Mouse (Mus musculus) yolk sac, embryonic 10.5 days (tissue): ENCODE results near the gene Tpgs1.
"Not testable (repeated sequence)": the region's sequence is repeated elsewhere in the genome, so short reads cannot be mapped to it uniquely, and the experiment has no call there.

Source experiments
- DNase-seq: peaks from one replicate; pipeline ENCODE4 v3.0.0-alpha.2; 2017; ENCODE audit warnings: low spot score

Gene Tpgs1

GRCm38 (mm10) chr10:79691986-79692548 is 22.9 kb downstream of the Tpgs1 start:
- DNase-seq = no peak

GRCm38 (mm10) chr10:79693580-79694378 is 24.6 kb downstream of the Tpgs1 start:
- no peak for DNase-seq

DNA sequence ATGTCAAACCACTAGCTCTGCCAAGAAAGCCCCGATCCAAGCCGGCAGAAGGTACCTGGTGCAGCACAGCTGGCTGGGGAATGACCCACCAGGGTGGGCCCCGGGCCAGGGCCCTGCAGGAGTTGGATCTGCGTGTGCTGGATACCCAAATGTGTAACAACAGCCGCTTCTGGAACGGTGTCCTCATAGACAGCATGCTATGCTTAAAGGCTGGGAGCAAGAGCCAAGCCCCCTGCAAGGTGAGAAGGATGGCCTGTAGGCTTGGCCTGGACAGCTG is 25.1 kb downstream of the Tpgs1 start:
- no peak for DNase-seq

DNA sequence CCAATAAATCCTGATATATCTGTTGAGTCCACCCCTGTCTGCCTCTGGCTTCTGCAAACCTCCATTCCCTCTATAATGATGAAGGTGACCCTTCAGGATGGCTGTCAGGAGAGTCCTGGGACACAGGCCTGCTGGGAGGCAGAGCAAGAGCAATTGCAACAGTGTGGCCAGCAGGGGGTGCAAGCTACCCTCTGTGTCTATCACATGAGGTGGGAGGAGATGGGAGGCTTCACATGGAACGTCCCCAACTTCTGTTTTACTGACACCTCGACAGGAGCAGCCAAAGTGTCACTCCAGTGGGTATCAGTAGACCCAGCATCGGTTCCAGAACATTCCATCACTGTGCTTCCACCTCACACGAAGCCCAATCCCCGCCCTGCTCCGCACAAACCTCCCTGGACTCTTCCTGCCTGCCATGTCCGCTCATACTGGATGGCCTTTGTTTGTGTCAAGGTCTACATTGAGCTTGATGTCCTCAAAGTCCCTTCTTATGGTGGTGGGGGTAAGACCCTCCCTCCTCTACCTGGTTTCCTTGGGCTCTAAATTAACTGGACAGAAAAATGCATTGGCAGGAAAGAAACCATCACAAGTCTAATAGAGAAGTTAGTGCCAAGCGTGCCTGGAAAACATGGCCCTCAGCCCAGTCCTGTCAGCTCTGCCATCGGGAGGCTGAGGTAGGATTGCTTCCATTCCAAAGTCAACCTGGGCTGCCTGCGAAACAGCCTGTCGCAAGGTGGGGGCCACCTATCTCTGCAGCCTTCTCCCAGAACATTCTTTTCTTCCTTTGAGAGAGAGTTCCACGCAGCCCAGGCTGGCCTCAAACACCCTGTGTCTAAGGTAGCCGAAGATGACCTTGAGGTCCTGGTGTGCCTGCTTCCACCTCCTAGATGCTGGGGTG is 26.3 kb downstream of the Tpgs1 start:
- peak; percentile 55 for DNase-seq

DNA sequence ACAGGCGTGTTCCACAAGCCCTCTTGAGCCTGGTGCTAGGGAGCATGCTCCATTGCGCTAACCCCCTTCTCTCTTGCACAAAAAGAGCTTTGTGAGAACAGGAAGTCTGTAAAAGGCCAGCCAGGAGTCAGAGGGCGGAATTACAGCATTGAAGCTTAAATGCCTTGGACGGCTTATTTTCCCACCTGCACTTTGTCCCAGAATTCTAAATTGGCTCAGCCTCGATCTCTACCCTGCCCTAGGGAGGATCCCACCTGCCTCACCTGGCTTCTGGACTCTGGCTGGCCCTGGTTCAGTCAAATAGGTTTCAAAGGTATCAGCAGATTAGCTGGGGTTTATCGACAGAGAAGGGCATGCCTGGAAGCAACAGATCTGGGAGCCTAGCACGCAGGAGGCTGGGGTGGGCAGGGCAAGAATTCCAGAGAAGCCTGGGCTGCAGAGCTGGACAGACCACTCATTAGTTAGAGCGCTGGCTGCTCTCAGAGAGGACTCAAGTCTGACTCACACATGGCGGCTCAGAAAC is 27.0 kb downstream of the Tpgs1 start:
- DNase-seq = peak; percentile 56

- no peak for DNase-seq
Measured at GRCm38 (mm10) chr10:79697916-79698315, 28.7 kb downstream of the Tpgs1 start.

- DNase-seq = no peak
Measured at GRCm38 (mm10) chr10:79698459-79698858, 29.3 kb downstream of the Tpgs1 start.

GRCm38 (mm10) chr10:79700676-79701075 is 31.5 kb downstream of the Tpgs1 start:
- no peak for DNase-seq

DNA sequence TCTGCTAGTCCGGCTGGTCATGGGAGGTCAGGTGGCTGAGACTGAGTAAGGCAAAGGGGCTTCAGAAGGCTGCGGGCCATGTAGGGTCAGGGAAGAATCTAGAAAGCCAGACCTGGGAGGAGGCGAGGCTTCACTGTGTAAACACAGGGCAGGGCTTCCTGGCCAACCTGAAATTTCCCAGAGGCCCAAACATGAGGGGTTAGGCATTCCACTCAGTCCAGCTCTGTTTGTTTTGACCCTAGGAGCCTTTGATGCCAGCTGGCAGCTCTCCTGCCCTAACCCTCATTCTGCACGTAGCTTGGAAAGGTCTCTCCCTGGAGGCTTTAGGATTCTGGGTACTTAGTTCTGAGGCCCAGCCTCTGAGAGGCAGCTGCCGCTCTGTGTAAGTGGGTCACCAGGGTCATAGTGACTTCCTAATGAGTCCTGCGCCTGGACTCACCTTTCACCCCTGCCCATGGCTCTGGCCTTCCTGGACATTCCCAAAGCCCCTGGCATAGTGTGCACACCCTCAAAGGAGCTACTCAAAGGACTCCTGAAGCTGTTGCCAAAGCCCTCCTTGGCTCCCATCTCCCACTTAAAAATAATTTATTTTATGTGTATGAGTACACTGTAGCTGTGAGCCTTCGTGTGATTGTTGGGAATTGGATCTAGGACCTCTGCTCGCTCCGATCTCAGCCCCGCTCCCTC is 32.4 kb downstream of the Tpgs1 start:
- DNase-seq = peak; percentile 75

GRCm38 (mm10) chr10:79702970-79703369 is 33.8 kb downstream of the Tpgs1 start:
- not testable (repeated sequence) for DNase-seq

GRCm38 (mm10) chr10:79703541-79703940 is 34.4 kb downstream of the Tpgs1 start:
- DNase-seq = no peak

DNA sequence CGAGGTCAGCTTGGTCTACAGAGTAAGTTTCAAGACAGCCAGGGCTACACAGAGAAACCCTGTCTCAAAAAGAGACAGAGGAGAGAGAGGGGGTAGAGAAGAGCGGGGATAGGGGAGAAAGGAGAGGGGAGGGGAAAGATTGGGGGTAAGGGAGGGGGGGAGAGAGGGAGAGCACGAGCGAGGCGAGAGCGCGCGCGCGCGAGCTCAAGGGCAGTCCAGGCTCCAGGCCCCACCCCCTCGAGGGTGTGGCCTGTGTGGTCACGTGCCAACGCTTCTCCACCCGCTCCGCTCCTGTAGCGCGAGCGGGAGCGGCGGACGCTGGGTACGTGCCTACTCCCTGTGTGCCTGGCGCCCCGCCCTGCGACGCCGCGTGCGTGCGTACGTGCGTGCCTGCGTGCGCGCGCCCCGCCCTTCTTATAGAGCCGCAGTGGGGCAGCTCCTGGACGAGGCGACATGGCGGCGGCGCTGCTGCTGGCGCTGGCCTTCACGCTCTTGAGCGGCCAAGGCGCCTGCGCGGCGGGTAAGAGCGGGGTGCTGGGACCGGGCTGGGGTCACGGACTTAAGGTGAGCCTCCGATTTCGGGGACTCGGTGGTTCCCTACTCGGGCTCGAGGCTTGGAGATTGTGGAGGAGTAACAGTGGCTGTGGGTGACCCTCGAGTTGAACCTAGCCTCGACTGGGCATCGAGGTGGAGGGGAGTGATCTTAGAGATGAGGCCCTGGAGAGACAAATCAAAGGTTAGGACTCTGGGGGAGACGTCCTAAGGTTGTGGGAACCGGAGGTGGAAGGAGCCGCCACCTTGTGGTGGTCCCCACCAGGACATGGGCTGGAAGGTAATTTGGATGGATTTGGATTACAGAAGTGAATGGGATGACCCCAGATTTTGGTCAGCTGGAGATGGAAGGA is 35.1 kb downstream of the Tpgs1 start, which contains the start of gene Bsg:
TSS of gene Bsg (plus strand) at position 427 of the 905 bp plus-strand sequence.
- peak; percentile 97 for DNase-seq

- DNase-seq = no peak
Measured at GRCm38 (mm10) chr10:79704970-79705360, 35.8 kb downstream of the Tpgs1 start.

GRCm38 (mm10) chr10:79705951-79706350 is 36.8 kb downstream of the Tpgs1 start:
- no peak for DNase-seq

- DNase-seq = no peak
Measured at GRCm38 (mm10) chr10:79706406-79707094, 37.4 kb downstream of the Tpgs1 start.

DNA sequence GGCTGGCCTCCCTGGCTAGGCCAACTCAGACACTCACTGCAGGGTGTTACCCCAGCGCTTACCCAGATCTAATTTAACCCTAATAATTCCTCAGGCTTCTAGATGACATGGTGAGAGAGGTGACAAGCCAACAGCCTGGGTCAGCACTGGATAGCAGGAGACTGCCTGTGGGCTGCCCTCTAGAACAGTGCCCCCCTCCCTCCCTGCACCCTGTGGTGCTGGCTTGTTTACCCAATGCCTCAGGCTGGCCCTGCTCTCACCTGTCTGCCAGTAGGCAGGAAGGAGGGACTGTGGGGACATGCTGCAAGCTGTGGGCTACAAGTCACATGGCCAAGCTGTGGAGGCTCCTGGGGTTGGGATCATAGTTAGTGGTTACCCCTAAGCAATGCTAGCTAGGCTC is 38.0 kb downstream of the Tpgs1 start:
- no peak for DNase-seq

DNA sequence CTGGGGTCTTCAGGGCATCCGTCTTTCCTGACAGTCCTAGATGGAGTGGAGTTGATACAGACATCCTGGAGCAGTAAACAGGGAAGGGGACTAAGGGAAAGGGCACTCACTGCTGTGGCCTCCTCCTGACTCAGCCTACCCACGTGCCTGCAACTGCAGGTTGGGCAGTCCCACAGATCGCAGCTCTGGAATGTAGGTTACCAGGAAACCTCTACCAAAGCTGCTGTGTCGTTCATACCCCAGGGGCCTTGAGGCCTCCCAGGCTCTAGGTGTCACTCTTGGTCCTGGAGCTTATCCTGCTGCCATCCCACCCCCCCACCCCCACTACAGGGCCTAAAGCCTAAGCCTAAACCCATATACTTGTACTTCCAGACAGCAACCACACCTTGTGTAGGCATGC is 38.6 kb downstream of the Tpgs1 start:
- DNase-seq = no peak

DNA sequence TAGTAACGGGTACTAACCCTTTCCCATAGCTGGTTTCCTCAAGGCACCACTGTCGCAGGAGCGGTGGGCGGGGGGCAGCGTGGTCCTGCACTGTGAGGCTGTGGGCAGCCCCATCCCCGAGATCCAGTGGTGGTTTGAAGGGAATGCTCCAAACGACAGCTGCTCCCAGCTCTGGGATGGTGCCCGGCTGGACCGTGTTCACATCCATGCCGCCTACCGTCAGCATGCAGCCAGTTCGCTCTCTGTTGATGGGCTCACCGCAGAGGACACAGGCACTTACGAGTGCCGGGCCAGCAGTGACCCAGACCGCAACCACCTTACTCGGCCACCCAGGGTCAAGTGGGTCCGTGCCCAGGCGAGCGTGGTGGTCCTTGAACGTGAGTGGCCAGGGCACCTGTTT is 39.5 kb downstream of the Tpgs1 start:
- DNase-seq = no peak

DNA sequence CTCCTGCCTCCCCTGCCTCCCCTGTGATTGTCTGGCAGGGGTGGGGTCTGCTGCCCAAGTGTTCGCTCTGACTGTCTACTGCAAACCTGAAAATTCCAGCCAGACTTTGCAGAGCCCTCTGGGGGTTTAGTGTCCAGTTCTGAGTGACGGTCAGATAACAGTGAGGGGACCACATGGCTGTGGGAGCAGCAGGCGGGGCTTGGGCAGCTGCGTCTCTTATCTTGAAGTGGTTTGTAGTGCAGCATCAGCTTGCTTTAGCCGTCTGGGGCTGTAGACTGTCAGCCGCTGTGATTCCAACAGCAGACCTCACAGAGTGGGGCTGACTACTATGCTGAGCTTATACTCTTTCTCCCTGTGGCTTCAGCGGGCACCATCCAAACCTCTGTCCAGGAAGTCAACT is 40.1 kb downstream of the Tpgs1 start:
- DNase-seq = no peak

DNA sequence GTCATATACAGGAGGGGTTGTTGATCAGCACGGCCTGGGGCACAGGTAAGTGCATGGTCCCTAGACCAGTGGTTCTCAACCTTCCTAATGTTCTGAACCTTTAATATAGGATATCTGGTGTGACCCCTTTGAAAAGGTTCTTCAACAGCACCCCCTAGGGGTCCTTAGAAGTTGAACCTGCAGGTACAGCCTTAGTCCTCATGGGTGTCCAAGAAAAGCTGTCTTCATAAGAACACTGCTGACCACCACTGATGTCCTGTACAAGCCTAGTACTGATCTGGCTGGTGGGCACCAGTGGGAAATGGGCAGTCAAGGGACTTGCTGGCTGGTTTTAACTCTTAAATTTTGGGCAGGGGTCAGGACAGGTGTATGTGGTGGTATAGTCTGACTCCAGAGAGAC is 42.9 kb downstream of the Tpgs1 start:
- DNase-seq = no peak
